Mouse (Mus musculus): ENCODE data around the gene Gm5089. TPM values are rescaled to one million over a fixed set of nuclear protein-coding genes. Genes with fewer than 3 reads are reported as not detected.

Gene Gm5089
- total RNA-seq, 2 experiments from 2014 or later = not detected

DNA sequence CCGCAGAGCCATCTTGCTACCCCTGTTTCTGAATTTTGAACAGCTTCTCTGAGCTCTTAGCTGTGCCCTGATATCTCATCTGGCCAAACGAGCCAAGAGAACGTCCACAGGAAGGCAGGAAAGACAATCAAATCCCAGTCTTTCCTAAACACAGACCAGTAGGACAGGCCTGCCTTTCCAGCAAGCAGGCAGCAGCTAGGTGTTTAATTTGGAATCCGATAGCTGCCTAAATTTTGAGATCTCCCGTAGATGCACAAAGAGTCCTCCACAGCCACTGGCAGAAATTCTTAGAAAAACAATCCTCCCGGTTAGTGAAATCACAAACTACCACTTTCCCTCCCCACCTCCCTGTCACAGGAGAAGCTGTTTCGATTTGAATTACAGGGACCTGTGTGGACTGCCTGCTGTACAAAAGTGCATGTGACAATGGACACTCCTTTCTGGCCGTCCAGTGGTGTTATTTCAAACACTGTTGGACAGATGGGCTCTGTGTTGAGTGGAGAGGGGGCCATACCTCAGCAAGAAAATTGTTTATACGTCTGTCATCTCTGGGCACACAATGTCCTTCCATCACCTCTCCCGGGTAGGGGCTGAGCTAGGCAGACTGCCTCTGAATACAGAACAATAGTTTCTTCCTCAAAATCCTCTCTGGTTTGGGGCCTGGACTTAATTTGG lies 24.2 kb downstream of the Gm5089 start:
- DNase-seq = no peak

GRCm38 (mm10) chr14:122424441-122424840 lies 26.5 kb downstream of the Gm5089 start:
- DNase-seq = no peak

DNA sequence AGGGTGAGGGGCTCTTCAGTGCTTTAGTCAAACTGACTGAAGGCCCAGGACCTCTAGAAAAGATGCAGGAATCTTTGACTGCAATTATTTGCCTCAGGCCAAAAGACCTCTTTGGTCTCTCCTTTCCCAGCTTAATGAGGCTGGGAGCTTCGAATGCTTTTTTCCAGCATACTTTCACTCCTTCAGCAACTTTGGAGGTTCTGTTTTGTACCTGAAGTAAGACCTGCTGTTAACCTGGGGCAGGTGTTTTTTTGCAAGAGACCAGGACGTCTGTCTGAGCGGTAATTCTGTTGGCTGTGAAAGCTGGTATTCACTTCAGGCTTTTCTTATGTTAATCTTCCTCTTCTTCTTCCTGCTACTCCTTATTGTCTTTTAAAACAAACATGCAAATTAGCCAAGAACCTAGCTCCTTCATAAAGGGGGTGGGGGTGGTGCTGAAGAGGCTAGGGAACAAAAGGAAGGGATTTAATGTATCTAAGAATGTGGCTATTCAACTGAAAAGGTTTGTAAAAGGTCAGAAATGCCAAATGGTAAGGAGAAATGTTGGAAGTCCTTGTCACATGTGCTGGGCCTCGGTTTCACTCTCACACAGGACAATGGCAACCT lies 34.6 kb downstream of the Gm5089 start:
- DNase-seq = no peak

DNA sequence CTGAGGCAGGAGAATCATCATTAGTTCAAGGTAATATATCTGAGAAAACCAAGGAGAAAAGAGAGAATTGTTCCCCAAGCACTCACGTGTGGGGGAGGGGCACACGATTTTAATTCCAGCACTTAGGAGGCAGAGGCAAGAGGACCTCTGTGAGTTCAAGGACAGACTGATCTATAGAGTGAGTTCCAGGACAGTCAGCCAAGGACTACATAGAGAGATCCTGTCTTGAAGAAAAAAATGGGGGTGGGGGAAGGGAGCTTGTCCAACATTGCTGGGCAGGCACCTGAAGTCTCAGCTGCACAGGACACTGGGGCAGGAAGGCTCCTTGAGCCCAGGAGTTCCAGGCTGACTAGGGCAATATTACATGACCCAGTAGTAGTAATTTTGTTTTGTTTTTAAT lies 36.1 kb downstream of the Gm5089 start:
- DNase-seq = no peak

GRCm38 (mm10) chr14:122413542-122413928 lies 37.4 kb downstream of the Gm5089 start:
- DNase-seq = no peak

DNA sequence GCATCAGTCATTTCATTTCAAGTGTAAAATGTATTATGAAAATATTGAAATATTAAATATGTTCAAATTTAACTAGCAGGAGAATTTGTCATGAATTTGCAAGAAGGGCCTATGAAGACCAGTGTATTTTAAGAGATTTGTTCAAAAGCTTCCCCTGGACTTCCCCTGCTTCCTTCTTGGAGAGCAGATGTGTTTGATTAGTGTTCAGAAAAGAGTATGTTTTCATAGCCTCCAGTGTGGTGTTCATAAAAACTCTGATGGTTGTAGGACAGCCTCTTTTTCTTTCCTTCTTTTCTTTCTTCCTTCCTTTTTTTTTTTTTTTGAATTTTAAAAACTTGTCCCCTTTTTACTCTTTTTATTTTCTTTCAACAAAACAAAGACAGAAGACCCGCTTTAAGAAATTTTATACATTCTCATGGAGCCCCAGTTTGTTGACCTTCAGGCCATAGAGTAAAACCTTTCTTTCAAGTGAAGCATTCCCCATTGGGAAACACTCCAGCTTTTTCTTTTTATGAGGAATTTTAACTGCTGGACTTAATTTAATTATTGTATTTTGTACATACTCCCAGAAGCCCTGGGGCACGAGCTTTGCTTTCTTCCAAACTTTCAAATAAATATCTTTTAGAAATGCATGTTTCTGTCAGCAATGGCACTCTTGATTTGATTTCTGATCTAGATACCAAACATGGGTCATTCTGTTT lies 37.9 kb downstream of the Gm5089 start:
- no peak for DNase-seq

GRCm38 (mm10) chr14:122406541-122407219 lies 44.2 kb downstream of the Gm5089 start:
- DNase-seq = peak; percentile 2 to 18

DNA sequence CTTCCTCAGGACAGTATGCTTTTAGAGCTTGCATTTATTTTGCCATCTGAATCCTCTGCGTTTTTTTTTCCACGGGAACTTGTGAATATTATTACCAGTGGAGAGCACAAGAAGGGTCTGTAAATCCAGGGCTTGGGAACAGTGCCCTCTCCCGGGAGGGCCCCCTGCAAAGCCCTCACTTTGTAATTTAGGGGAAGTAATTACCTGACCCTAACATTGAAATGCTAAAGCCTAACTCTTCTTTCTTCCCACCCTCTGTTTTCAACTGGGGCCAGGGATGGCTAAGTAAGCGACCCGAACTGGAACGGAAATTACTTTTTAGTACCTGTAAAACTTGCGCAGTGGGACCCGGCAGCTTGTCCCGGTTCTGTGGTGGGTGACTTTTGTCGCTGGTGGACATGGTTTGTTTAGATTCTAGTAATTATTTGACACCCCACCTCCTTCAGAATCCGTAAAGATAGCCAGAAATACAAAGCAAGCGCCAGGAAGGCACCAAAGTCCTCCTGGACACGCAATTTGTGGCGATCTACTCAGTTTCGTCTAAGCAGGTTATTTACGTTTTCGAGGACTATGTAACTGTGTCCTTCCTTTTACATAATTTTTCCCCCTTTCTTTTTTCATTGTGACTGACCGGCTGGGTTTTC lies 44.9 kb downstream of the Gm5089 start:
- DNase-seq = peak in 1 of 2 experiments; percentile 23

GRCm38 (mm10) chr14:122405236-122405635 lies 45.7 kb downstream of the Gm5089 start:
- no peak for DNase-seq

GRCm38 (mm10) chr14:122404596-122405154 lies 46.2 kb downstream of the Gm5089 start:
- DNase-seq = no peak

DNA sequence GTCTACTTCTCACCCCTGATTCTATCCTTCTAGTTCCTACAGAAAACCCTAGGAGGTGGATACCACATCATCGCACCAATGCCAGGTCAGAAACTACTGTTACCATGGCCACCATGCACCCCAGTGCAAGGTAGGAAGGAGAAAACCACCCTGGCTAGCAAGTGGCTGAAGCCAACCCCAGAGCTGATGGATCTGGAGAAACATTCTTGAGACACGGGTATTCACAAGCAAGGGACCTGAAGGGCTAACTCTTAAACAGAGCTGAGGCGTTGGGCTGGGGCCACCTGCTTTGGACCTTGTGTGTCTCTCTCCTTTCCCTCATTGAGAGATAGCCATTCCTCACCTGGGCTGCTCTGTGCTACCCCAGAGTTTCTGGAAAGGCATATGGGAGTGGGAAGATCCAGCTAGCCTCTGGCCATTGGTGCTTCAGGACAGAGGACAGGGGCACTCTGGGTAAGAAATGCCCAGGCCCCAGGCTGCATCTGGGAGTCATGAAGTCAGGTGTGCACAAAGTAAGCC lies 47.4 kb downstream of the Gm5089 start:
- DNase-seq = no peak

DNA sequence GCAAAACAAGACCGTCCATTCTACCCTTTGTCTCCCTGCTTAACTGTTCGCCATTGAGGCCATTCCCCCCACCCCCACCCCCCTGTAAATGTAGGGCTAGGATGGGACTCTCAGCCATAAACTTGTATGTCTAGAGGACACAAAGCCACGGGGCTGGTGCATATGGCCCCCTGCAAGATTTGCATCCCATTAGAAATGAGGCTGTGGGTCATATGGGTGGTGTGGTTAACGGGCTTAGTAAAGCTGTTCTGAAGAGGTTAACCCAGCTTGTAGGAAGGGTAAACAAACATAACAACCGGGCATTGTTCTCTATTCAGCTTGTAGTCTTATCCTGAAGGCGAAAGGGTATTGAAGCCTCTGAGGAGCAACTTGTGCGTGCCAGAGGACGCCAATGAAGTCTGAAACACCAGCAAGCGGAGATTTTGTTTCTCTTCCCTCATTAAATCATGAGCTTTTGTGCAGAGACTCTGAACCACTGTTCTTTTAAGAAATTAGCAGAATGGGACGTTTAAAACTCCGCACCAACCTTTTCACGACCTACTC lies 48.1 kb downstream of the Gm5089 start:
- no peak for DNase-seq

DNA sequence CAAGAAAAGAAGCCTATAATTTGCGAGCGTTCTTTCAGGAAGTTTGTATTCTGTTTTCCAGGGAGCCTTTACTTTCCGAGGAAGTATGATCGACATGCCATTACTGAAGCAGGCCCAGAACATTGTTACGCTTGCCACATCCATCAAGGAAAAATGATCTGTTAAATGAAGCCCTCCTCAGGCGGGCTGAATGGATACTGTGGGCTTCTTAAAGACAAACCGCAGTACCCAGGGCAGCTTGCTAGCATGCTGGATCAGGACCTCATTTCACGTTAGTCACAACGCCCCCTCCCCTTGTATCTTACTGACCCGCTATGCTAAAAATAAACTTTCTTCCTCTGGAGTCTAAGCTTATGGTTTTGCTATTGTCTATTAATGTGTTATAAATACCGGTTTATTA lies 49.0 kb downstream of the Gm5089 start:
- no peak for DNase-seq

DNA sequence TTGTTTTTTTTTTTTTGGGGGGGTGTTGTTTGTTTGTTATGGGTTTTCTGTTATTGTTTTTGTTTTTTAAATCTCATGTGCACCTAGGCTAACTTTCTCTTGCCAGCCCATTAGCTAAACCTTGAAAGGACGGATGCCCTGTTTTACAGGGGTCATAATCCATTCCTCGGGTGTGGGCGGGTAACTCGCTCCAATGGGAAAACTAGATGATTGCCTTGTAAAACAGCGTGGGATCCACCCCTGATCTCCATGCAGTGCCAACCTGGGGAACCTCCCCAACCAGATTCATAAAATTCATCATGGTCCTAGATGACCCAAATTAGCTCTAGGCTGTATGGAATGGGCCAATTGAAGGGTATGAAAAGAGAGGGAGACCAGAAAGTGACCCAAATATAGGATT lies 51.0 kb downstream of the Gm5089 start:
- DNase-seq = no peak

DNA sequence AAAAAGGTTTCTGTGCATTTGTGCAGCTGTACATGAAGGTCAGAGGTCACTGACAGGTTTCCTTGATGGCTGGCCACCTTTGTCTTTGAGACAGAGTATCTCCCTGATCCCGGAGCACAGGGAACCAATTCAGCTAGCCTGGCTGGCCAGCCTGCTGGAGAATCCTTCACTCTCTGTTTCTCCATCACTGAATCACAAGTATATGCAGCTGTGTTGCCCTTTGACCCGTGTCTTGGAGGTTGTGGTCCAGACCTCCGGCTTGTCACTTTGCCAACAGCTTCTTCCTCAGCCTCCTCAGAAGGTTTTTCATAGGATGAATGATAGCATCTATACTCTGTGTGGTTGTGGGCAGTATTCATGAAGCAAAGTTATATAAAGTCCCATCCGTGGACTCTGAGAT lies 52.2 kb downstream of the Gm5089 start:
- DNase-seq = no peak

DNA sequence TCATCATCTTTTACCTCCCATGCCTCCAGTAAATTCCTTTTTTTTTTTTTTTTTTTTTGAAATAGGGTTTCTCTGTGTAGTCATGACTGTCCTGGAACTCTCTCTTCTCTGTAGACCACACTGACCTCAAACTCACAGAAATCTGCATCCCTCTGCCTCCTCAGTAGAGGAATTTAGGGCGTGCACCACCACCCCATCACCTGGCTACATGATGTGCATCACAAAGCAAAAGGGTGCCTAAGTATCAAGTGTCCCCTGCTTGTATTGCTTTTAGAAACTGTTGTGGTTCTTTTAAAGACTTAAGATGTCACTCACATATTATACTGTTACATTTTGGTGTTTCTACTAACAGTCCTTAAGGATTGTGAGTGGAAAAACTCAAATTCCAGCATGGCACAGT lies 57.8 kb downstream of the Gm5089 start:
- no peak for DNase-seq

- no peak for DNase-seq
Measured at GRCm38 (mm10) chr14:122390935-122391334, 60.0 kb downstream of the Gm5089 start.

DNA sequence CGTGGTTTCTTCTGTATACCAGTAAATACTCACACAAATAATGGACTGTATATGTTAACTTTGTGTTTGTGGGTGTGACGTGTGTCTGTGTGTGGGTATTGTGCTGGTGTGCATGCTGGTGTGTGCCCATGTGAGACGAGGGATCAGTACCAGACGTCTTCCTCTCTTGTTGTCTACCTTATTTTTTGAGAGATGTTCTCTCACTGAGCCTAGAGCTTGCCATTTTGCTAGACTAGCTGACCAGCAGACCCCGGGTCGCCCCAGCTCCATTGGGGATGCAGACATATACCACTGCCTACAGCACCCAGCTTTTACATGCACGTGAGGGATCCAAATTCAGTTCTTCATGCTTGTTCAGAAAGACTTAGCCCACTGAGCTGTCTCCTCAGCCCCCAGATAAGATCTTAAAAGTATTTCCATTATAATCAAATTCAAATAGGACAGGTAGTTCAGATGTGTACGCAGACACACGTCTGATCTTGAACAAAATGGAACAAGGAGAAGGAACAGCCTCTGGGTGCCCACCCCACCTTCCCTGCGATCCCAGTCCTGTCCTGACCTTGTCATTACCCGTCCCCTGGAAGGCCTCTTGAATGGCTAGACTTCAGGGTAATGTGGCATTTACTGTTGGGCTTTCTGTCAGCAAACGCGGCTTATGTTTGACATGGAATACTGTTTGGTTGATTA lies 61.1 kb downstream of the Gm5089 start:
- no peak for DNase-seq

DNA sequence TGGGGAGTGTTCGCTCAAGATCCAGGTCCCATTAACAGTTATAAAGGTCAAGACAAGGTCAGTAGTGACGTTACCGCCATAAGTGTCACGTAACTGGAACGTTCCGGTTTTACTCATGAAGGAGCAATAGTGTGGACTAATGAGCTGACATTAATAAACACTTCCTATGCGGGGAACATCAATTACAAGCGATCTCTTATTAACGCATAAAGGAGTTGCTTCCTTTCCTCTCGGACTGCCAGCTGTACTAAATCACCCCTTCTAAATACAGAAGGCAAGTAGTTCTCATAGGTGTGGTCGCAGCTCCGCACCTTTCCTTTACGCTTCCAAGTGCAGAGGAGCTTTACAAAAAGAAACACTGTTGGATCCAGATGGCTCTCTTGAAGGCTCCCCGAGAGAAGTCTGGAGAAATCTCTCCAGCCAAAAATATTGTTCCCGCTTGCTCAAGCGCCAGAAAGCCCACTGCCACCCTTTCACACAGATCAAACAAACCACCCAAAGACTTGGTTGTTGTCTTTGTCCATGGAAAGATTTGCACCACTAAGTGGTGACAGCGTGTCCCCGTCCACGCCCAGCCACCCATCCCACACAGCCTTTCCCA lies 62.4 kb downstream of the Gm5089 start:
- no peak for DNase-seq

DNA sequence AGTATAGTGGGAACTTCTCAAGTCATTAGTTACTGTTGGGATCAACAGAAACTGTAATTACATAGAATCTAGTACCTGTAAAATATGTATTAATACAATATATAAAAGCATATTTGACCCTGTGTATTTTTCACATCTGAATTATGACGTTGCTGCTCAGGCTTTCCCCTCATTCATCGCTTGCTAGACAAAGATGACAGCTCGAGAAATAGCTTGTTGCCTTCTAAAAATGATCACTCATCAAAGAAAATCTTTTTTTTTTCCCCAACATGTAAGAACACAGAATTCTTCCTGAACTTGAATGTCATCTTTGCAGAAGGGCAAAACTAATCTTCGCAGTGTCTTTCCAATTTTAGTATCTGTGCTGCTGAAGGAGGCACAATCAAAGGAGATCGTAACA lies 63.1 kb downstream of the Gm5089 start:
- no peak for DNase-seq

All from heart, adult 18-20 months (tissue).